Mouse (Mus musculus) gastrocnemius, adult 18-20 months (tissue): ENCODE results near the gene Gm815. TPM values are rescaled to one million over a fixed set of nuclear protein-coding genes. Genes with fewer than 3 reads are reported as not detected.

ENCODE experiments used
- DNase-seq: peaks from one replicate; pipeline ENCODE4 v3.0.0; 2021; ENCODE audit warnings: low spot score
- total RNA-seq, 2 experiments: library from RNA; stranded (reverse); gene quantifications; 2 replicates each; pipeline ENCODE4 v1.2.3; 2021

The Gm815 gene
- total RNA-seq, 2 experiments from 2014 or later = not detected

DNA sequence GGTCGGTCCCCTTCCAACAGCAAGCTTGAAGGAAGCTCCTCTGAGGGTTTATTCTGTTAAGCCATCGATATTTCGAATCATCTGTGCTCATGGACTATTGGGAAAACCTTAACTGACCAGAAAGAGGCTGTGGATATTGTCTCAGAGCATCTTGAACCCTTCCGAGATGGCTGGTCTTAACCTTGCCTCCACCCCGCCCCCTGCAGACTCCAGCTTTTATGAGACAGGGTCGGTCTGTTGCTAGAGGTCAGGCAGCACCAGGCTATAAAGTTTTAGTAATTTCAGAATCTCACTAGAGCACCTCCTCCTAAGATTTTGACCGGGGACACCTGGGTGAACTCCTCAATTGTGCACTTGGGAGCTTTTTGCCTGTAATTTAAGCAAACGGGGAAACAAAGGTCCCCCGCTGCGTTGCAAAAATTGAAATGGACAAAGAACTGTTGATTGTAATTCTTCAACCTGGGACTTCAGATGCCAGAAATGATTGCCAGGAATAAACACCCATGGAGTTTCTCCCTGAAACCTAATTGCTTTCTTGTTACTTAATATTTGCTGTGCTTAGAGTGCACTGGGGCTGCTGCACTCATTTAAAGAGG is 8.4 kb upstream of the Gm815 start:
- no peak for DNase-seq

DNA sequence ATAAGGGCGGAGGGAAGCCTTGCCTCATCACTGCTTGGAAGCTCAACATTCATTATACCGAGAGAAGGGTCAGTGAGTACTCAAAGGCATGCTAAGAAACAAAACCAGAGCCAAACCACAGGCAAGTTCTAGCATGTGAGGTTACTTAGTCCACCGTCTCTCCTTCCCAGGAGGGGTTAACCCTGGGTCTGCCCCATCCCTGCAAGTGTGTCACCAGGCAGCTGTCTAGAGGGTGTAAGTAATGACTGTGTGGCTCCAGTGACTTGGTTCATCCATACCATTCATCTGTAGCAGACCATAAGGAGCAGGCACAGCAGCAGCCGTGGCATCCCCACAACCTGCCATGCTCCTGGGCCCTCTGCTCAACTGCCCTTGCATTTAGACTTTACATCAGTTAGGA is 5.8 kb upstream of the Gm815 start:
- DNase-seq = no peak

DNA sequence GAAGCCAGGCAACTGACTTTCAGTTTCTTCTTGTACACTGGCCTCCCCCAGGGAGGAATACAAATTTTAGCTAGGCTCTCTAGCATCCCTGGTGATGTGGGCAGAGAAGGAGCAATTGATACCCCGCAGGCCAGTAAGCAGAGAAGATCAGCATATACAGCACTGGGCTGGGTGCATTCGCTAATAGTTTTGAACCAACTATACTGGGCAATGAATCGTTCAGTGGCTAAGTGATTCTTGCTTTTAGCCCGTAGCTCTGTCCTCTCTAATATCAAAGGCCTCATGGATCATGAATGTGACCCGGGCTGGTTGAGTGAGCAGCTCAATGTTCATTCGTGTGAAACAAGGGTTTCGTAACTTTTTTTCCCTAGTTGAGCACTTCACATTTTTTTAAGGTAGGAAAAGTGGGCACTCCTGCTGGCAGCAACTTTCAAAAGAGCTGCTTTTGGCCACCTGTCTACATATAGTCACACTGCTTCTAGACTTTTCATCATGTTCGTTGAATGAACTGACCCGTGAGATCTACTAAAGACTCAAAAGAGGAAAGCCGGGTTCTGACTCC is 3.7 kb upstream of the Gm815 start:
- no peak for DNase-seq

DNA sequence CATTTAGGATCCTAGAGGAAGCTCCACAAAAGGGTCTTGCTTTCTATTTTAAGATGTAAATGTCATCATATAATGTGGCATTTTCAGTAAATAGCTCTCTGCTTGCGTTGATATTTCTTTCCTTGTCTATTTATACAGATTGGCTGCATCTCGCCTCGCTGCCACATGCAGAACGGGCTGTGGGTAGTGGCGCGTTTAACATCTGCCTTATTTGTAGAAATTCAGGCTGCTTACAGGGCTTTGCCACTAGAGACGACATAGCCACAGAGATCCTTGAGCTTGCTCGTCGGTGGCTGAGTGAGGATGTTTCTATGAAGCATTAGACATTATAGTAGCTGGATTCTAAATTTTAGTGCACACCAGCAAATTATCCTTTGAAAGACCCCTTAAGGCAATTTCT is 2.5 kb downstream of the Gm815 start:
- no peak for DNase-seq

DNA sequence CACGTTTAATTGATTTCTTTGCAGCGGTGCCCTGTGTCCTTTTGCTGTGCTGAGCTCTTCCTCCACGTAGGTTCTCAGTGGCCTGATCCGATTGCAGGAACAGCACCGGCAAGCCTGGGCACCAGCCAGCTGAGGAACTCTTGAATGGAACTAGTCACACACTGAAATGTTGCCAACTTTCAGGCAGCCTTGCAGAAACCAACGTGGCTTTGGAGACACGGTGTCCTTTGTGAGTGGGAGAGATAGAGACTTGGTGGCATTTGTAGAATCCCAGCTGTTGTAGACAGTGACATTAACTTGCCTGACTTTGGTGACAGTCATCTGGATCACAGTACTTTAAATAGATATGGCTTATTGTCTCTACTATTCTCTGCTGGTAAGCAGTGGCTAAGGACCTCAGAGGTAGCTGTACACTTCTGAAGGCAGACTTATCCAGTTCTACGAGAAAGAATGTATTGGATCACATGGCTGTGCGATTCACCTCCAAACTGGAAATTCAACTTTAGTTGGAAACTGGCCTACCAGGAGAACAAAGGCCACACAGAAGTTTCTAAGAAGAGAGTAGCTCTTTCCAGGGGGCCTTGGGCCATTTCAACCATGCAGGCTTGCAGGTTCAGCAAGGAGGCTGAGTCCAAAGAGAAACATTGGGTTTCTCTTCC is 5.8 kb downstream of the Gm815 start:
- peak; percentile 16 for DNase-seq

DNA sequence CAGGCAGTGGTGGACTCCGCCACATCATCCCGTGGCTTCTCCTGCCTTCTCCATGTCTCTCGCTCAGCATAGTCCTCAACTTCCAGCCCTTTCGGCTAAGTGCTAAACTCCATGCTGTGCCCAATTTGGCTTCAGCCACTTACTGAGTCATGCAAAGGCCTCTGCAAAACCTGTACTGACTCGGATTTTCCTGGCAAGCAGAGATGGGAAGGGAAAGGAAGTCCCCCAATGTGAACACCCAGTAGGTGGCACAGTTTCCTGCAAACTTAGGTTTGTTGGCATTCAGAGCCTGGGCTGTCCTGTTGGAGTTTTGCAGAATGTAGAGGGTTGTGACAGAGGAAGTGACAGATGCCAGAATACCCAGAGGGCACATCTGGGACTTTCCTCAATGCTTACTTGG is 7.2 kb downstream of the Gm815 start:
- peak; percentile 5 for DNase-seq

DNA sequence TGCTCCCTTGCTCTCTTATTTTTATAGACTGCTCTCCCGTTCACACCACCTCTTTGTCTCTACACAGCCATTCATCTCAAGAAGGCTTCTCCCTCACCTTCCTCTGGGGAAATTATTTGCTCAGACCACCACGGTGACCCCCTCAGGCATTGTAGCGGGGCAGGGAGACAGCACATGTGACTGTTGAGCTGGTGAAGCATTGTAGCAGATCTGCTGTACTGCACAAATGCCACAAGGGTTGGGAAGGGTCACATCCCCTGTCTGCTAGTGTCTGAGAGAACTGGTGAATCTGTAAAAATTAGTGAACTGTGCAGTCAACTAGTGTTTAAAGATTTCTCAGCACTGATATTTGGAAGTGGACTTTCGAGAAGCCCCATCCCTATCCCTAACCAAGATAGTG is 16.5 kb downstream of the Gm815 start:
- no peak for DNase-seq

DNA sequence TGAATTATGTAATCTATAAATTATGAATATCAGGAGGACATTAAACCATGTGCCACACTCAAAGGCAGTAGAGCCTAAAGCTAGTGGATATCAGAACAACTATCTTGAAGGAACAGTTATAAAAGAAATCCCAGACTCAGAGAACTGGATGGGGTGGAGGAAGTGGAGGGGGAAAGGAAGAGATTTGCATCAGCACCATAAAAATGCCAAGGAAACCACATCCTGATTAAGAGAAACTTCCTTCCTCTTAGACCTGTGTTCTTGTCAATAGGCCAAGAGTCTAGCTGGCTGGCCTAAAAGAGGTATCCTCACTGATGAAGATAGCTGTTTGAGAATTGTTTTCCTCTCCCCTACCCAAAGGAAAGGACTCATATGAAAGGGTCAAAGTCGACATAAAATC is 28.6 kb downstream of the Gm815 start:
- DNase-seq = no peak

DNA sequence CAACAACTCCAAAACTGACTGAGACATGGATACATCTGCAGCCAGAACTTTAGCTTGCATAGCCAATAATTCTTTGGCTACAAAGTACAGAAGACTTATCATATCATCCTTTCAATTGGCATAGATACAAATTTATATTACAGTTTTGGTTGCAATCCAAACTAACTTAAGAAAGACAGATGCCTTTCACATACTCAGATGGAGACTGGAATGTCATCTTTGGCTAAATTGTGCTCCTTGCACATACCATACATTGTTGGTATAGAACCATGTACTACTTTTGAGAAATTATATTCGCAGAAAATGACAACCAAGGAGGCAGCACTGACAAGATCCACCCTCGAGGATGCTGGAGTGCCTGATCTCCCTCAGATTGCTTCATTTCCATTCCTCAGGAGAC is 35.1 kb downstream of the Gm815 start:
- no peak for DNase-seq

DNA sequence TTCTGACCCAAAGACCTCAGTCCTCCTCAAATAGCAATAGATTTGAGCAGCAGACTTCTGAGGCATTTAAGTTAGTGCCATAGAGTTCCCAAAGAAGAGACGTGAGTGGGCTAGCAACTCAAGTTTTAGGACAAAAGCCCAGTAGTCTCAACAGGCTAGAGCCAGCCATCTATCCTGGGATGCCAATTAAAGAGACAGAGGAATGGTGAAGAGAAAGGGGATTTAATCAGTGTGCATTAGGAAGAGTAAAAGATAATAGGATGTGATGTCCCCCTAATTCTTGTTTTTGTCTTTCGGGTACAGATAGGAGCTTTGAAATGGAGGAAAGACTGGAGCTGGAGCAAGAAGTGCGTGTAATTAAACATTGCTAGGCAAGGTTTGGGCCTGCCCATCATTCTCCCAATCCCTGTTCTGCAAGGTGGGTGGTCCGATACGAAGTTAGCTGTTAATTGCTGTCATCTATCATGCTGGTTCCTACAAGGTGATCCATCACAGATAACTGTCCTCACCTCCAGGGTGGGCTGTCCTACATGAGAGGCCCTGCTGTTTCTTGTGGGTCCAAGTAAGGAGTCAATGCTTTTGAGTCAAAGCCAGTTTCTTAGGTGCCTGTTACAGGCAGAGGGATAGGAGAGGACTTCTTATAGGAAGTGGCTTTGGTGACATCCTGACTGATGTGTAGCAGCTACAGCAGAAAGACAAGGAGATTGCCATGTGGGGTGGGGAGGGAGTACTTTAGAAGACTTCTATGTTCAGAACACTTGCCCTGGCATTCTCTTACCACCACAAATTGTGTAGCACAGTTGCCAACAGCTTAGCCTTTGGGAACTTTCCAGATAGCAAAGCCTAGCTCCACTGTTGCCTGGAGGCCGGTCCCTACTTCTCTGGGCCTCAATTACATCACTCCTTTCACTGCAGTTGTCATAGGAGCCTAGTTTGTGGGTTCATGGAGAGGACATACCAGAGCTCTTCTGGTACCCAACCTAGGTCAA is 44.9 kb downstream of the Gm815 start:
- no peak for DNase-seq

DNA sequence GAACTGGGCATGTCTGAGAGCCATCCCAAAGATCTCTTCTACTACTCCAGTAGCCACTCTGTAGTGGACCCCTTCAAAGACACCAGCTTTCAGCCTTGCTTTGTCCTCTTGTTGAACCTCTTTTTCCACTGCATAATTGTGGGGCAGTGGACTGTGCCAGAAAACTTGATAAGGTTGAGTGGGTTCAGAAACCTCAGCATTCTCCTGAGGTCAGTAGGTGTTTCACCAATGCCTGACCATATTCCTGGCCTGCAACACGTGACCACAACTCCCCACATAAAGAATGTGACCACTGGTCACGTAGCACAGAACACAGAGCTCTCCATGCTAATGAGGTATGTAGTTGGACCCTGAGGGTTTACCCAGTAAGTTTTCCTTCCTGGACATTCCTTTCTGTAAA is 48.5 kb downstream of the Gm815 start:
- no peak for DNase-seq
